Mouse (Mus musculus) thymus, adult 2 months (tissue): Measurements from ENCODE around the gene Fbrsl1.

Experiments
- CTCF ChIP-seq: fragments of 200-500 bp; IDR thresholded peaks from 2 replicates; pipeline ENCODE4 v1.5.1; 2012; ENCODE audit warnings: mild to moderate bottlenecking, control low read depth, low read length, moderate library complexity, borderline replicate concordance; ENCODE audit not compliant: control insufficient read depth, poor library complexity, insufficient read depth; ENCODE audit errors: extremely low read depth
- POLR2A ChIP-seq: fragments of 200-500 bp; IDR thresholded peaks from 2 replicates; pipeline ENCODE4 v1.6.1; 2012; ENCODE audit warnings: mild to moderate bottlenecking, low read length, control low read depth, moderate library complexity; ENCODE audit not compliant: control insufficient read depth, poor library complexity, insufficient read depth; ENCODE audit errors: extremely low read depth

DNA sequence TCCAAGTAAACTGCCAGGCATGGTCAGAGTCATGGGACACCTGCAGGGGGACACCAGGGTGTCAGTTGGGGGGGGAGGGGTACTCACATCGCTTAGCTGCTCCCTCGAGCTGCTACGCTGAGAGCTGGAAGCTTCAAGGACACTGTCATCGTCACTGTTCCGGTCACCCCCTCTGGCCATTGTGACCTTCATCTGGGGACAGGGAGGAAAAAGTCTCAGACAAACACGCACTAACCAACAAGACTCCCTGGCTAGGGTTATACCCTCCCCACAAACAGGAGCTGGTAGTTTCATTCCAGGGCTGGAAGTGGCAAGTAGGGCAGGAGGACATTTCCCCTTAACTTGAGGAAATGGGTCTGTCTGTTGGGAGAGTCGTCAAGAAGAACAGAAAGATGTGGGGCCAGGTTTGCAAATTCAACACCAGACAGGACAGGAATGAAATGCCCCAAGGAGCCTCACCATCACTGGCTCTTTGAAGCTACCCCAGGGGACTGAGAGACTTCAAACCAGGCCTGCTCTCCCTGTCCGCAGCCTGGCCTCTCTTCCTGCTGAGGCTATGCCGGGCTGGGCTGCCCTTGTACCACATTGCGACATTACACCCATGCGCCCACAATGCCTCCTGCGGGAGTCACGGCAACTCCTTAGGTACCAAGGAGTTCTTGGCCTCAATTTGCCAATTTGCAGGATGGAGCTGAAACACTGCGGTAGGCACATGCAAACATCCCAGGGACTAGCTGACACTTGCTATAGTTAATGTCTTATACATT is 30.4 kb downstream of the Fbrsl1 start:
- TF ChIP-seq CTCF (no peak), POLR2A (no peak)
